In genomic region chr7:30840306-30840705, GRCm38 (mm10) we compare ENCODE assay signal across 27 mouse cellular contexts. TPM values are rescaled to one million over a fixed set of nuclear protein-coding genes. Genes with fewer than 3 reads are reported as not detected.
"Had no signal": no experiment of that assay in that cellular context is flagged by ENCODE, and none has a peak within 500 bp of the region (broad histone marks: within the 10 kb centered on the region; RNA-seq: fewer than 3 reads in every experiment).

No protein-coding gene starts in this region.

- H3K4me2 ChIP-seq: limb, embryonic 13.5 days; liver, embryonic 12.5 days; liver, embryonic 15.5 days; midbrain, embryonic 12.5 days; midbrain, embryonic 15.5 days; neural tube, embryonic 12.5 days; neural tube, embryonic 15.5 days had no signal

- H3K4me3 ChIP-seq: layer of hippocampus, adult 2 months; limb, embryonic 10.5 days; limb, embryonic 13.5 days; liver, embryonic 12.5 days; liver, embryonic 15.5 days; midbrain, embryonic 12.5 days; midbrain, embryonic 15.5 days; neural tube, embryonic 12.5 days; neural tube, embryonic 15.5 days had no signal

- ATAC-seq: liver, embryonic 12.5 days; midbrain, embryonic 15.5 days had no signal

- H3K27me3 ChIP-seq: limb, embryonic 13.5 days; liver, embryonic 12.5 days; liver, embryonic 15.5 days; midbrain, embryonic 12.5 days; midbrain, embryonic 15.5 days; neural tube, embryonic 12.5 days; neural tube, embryonic 15.5 days had no signal

- H3K27ac ChIP-seq: kidney, postnatal 0 days; layer of hippocampus, adult 2 months; limb, embryonic 10.5 days; limb, embryonic 13.5 days; liver, embryonic 12.5 days; liver, embryonic 15.5 days; macrophage; midbrain, embryonic 12.5 days; midbrain, embryonic 15.5 days; neural tube, embryonic 12.5 days; neural tube, embryonic 15.5 days had no signal

- H3K9me3 ChIP-seq: limb, embryonic 10.5 days; limb, embryonic 13.5 days; liver, embryonic 12.5 days; liver, embryonic 15.5 days; midbrain, embryonic 12.5 days; midbrain, embryonic 15.5 days; neural tube, embryonic 15.5 days had no signal

- DNase-seq: kidney, adult 2 months; kidney, postnatal 25 days; layer of hippocampus, adult 9-11 months; liver; lung, adult 18-20 months; thymus, postnatal 25 days had no signal

- H3K9ac ChIP-seq: limb, embryonic 13.5 days; liver, embryonic 12.5 days; liver, embryonic 15.5 days; midbrain, embryonic 12.5 days; midbrain, embryonic 15.5 days; neural tube, embryonic 12.5 days; neural tube, embryonic 15.5 days had no signal

- H3K36me3 ChIP-seq: limb, embryonic 10.5 days; limb, embryonic 13.5 days; liver, embryonic 12.5 days; liver, embryonic 15.5 days; midbrain, embryonic 12.5 days; midbrain, embryonic 15.5 days; neural tube, embryonic 12.5 days; neural tube, embryonic 15.5 days had no signal

RNA-seq across cellular contexts. Expression of gene Ffar3, which starts 15.7 kb away (rescaled TPM):
- total RNA-seq: layer of hippocampus, adult 2 months; layer of hippocampus, postnatal 25 days; left cerebral cortex, adult 18-20 months; left cerebral cortex, postnatal 25 days; megakaryocyte, adult 5-6 weeks had no signal
- polyA plus RNA-seq: kidney, embryonic 14.5 days; limb, embryonic 10.5 days; limb, embryonic 13.5 days; liver, embryonic 12.5 days; liver, embryonic 15.5 days; lung, embryonic 16.5 days; macrophage; midbrain, embryonic 12.5 days; midbrain, embryonic 15.5 days; neural tube, embryonic 12.5 days; neural tube, embryonic 15.5 days; testis, adult 2 months; thymus, postnatal 0 days had no signal

RNA-seq across cellular contexts. Expression of gene Ffar2, which starts 16.7 kb away (rescaled TPM):
- total RNA-seq: layer of hippocampus, adult 2 months; layer of hippocampus, postnatal 25 days; left cerebral cortex, adult 18-20 months; left cerebral cortex, postnatal 25 days had no signal
- polyA plus RNA-seq: kidney, embryonic 14.5 days; limb, embryonic 10.5 days; limb, embryonic 13.5 days; midbrain, embryonic 12.5 days; midbrain, embryonic 15.5 days had no signal

RNA-seq across cellular contexts. Expression of gene Ffar1, which starts 21.1 kb away (rescaled TPM):
- total RNA-seq: layer of hippocampus, adult 2 months; layer of hippocampus, postnatal 25 days; left cerebral cortex, adult 18-20 months; left cerebral cortex, postnatal 25 days had no signal
- polyA plus RNA-seq: kidney, embryonic 14.5 days; limb, embryonic 10.5 days; limb, embryonic 13.5 days; liver, embryonic 12.5 days; liver, embryonic 15.5 days; lung, embryonic 16.5 days; macrophage; midbrain, embryonic 12.5 days; midbrain, embryonic 15.5 days; neural tube, embryonic 12.5 days; neural tube, embryonic 15.5 days; thymus, postnatal 0 days had no signal

RNA-seq across cellular contexts. Expression of gene Cd22, which starts 39.8 kb away (rescaled TPM):
- total RNA-seq: layer of hippocampus, adult 2 months; layer of hippocampus, postnatal 25 days; left cerebral cortex, postnatal 25 days had no signal
- polyA plus RNA-seq: limb, embryonic 10.5 days; midbrain, embryonic 12.5 days; midbrain, embryonic 15.5 days; neural tube, embryonic 12.5 days had no signal

RNA-seq across cellular contexts. Expression of gene Krtdap, which starts 52.6 kb away (rescaled TPM):
- total RNA-seq: layer of hippocampus, adult 2 months; layer of hippocampus, postnatal 25 days; left cerebral cortex, adult 18-20 months; left cerebral cortex, postnatal 25 days; megakaryocyte, adult 5-6 weeks had no signal
- polyA plus RNA-seq: kidney, adult 2 months; kidney, embryonic 14.5 days; limb, embryonic 10.5 days; liver, embryonic 12.5 days; macrophage; midbrain, embryonic 12.5 days; neural tube, embryonic 12.5 days; small intestine, adult 2 months; spleen, adult 2 months; testis, adult 2 months had no signal
